Mouse (Mus musculus): ENCODE measurements around the gene Hist1h2br. TPM values are rescaled to one million over a fixed set of nuclear protein-coding genes. Genes with fewer than 3 reads are reported as not detected.
"Not testable (repeated sequence)": the region's sequence is repeated elsewhere in the genome, so short reads cannot be mapped to it uniquely, and the experiment has no call there.

Gene Hist1h2br
- 10 to 100 TPM; 36.5 to 55.8 TPM for total RNA-seq (2021)
- 12.6 and 15.9 TPM in 2 replicates for polyA plus RNA-seq (2012; rRNA removed)
- long read RNA-seq: 0 reads

DNA sequence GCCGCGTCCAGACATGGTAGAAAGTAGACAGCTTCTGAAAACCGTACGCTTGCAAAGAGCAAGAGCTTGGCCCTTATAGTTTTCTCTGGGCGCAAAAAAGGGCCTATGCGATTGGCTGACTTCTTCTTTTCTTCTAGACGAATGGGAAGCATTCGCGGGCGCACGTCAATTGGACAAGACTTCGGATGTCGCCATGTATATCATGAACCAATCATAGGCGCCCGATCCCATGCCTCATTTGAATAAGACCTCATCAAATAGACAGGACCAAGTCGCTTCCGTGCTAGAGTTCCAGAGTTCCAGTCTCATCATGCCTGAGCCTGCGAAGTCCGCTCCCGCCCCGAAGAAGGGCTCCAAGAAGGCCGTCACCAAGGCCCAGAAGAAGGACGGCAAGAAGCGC lies at the start of gene Hist1h2br, which contains the start of gene Hist1h2ap:
TSS of gene Hist1h2br (plus strand) at position 283 of the 400 bp plus-strand sequence.
TSS of gene Hist1h2ap (minus strand) at position 47 of the 400 bp plus-strand sequence.
- DNase-seq: not testable (repeated sequence)

DNA sequence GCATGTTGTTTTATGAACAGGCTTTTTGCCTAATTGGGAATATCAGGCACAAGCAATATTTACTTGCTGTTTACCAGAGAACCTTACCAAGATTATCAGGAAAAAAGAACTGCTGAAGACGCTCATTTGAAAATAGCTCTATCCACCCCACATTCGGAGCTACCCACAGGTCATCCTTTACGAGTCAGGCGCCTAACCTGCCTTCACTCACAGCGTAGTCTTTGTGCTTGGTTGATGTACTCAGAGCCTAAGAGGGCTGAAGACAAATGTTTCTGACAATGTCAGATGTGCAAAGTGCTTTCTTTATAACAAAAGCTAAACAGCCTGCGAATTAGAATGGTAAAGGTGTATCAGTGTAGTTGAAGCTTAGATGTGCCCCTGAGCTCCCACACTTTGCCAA lies 49.2 kb upstream of the Hist1h2br start:
- DNase-seq: no peak

GRCm38 (mm10) chr13:21786189-21786898 lies 47.2 kb upstream of the Hist1h2br start:
- DNase-seq: no peak

- peak; percentile 92 for DNase-seq
Observed at GRCm38 (mm10) chr13:21786899-21787629, 46.5 kb upstream of the Hist1h2br start, which contains the start of the genes Hist1h2an and Hist1h2bp. Gene Hist1h2an, minus strand, starts transcription at chr13:21787218. Gene Hist1h2bp, plus strand, starts transcription at chr13:21787461.

- DNase-seq: no peak
Observed at GRCm38 (mm10) chr13:21787760-21788593, 45.6 kb upstream of the Hist1h2br start.

GRCm38 (mm10) chr13:21789925-21790324 lies 43.6 kb upstream of the Hist1h2br start:
- DNase-seq: no peak

- DNase-seq: peak; percentile 14
Observed at GRCm38 (mm10) chr13:21790601-21791283, 42.8 kb upstream of the Hist1h2br start.

DNA sequence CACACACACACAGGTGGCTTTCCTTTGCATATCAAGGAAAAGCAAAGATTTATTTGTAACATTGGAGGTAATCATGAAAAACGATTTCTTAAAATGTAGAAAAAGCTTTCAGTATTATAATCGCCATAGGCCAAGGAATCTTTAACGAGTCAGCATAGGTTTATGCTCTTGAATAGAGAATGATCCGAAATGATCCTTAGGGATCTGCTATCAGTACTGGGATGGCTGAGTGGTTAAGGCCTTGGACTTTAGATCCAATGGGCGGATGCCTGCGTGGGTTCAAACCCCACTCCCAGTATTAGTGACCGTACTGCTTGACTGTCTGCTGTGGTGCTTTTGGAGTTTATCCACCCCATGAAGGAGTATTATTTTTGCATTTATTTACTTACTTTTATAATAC lies 38.0 kb upstream of the Hist1h2br start:
- DNase-seq: no peak

DNA sequence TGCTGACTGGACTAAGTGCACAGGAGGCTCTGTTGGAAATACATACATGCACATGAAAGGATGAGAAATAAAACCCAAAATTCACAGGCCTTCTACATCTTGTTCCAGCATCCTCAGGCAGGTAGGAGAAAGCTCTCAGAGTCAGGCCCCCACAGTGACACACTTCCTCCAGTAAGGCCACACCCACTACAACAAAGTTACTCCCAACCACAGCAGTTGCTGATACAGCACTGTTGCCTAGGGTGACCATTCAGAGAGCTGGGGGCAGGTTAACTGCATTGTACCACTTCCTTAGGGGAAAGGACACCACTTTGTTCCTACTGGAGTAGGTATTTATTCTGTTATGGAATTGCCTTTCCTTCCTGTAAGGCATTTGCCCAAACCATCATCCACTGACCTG lies 36.4 kb upstream of the Hist1h2br start:
- not testable (repeated sequence) for DNase-seq

DNA sequence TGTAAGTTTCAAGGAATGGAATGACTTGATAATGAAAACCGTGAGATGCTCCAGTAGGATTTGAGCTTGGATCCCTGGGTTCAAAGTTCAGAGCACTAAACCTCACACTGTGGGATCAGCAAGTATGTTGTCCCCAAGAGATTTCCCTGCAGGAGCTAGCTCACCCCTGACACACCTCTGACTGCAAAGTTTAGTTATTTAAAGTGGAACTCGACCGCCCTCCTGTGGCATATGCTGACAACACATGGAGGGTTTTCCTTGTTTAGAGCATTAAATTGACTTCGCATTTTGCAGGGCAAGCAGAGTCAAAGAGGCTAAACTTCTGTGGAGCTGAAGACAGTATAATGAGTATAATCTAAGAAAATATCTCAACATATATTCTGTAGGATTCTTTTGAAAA lies 30.5 kb upstream of the Hist1h2br start:
- not testable (repeated sequence) for DNase-seq

DNA sequence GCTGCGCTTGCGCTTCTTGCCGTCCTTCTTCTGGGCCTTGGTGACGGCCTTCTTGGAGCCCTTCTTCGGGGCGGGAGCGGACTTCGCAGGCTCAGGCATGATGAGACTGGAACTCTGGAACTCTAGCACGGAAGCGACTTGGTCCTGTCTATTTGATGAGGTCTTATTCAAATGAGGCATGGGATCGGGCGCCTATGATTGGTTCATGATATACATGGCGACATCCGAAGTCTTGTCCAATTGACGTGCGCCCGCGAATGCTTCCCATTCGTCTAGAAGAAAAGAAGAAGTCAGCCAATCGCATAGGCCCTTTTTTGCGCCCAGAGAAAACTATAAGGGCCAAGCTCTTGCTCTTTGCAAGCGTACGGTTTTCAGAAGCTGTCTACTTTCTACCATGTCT lies 23.5 kb upstream of the Hist1h2br start, which contains the start of the genes Hist1h2bq and Hist1h2ao:
TSS of gene Hist1h2bq (minus strand) at position 125 of the 400 bp plus-strand sequence.
TSS of gene Hist1h2ao (plus strand) at position 393 of the 400 bp plus-strand sequence.
- not testable (repeated sequence) for DNase-seq

DNA sequence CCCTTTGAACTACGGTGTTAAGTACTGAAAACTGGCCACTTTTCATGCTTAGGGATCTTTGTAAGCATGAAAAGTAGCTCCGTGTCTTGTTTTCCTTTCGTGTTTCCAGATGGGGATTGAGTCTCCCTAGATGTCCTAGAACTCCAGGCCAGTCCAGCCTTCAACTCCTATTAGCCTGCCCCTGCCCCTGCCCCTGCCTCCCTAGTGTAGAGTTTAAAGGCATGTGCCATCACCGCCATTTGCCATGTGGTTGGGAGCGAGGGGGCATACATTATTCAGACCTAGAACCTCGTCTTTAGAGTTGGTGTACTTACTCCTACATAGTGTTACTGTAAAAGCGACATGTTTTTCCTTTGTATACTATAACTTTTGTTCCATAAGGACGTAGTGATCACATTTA lies 22.5 kb upstream of the Hist1h2br start:
- DNase-seq: not testable (repeated sequence)

DNA sequence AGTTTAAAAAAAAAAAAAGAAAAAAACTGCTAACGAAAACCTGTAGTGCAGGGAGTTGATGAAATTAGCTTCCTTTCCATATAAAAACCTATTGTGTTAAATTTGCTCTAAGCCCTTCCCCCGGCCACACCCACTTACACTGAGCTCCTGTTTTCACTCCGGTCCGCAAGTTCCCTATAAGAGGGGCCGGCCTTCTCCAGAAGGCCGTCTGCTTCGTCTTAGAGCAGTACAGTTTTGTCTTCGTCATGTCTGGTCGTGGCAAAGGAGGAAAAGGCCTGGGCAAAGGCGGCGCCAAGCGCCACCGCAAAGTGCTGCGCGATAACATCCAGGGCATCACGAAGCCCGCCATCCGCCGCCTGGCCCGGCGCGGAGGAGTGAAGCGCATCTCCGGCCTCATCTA lies 22.0 kb upstream of the Hist1h2br start, which contains the start of gene Hist1h4m:
TSS of gene Hist1h4m (plus strand) at position 208 of the 400 bp plus-strand sequence.
- peak; percentile 81 for DNase-seq

GRCm38 (mm10) chr13:21812092-21812491 lies 21.5 kb upstream of the Hist1h2br start:
- not testable (repeated sequence) for DNase-seq

GRCm38 (mm10) chr13:21820082-21820890 lies 13.3 kb upstream of the Hist1h2br start:
- DNase-seq: not testable (repeated sequence)

- DNase-seq: no peak
Observed at GRCm38 (mm10) chr13:21828511-21828910, 5.0 kb upstream of the Hist1h2br start.

DNA sequence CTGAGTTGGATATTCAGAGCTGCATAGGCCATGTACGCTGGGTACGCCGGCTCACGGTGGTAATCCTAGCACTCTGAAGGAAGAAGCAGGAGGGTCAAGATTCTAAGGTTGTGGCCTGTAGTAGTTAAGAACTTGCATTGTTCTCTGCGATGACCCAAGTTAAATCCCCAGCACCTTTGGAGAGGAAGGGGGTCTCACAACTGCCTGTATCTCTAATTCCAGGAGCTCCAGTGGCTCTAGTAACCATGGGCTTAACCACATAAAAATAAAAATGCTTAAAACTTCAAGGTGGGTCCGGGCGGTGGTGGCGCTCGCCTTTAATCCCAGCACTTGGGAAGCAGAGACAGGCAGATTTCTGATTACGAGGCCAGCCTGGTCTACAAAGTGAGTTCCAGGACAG lies 3.2 kb upstream of the Hist1h2br start:
- DNase-seq: no peak

GRCm38 (mm10) chr13:21831418-21832394 lies 1.8 kb upstream of the Hist1h2br start, which contains the start of gene Hist1h4n:
Gene Hist1h4n, minus strand, starts transcription at chr13:21832196.
- DNase-seq: peak; percentile 71

- DNase-seq: not testable (repeated sequence)
Observed at GRCm38 (mm10) chr13:21840508-21840907, 7.0 kb downstream of the Hist1h2br start.

All from adrenal gland, adult 2 months (tissue).